Mouse (Mus musculus) embryonic facial prominence, embryonic 11.5 days (tissue): Measurements from ENCODE around the gene Fam234b. TPM values are rescaled to one million over a fixed set of nuclear protein-coding genes. Genes with fewer than 3 reads are reported as not detected.

Source experiments
- ATAC-seq: fragments of 200-750 bp; cut with Nextera tagmentation; replicated peaks from 2 replicates; pipeline ENCODE4 v1.8.0; 2017; ENCODE audit warnings: low read depth; ENCODE audit not compliant: insufficient number of reproducible peaks, low FRiP score, low TSS enrichment
- DNase-seq: peaks from one replicate; pipeline ENCODE4 v3.0.0-alpha.2; 2015; ENCODE audit warnings: low spot score
- H3K27ac ChIP-seq: fragments of 300-500 bp; sonication (generic); replicated peaks from 2 replicates; pipeline ENCODE4 v1.5.1; 2014; ENCODE audit warnings: mild to moderate bottlenecking, low read depth, low read length, control low read depth
- H3K27me3 ChIP-seq: fragments of 300-500 bp; sonication (generic); 2 replicates; pipeline ENCODE4 v1.6.1; 2014; ENCODE audit warnings: mild to moderate bottlenecking, low read length, moderate library complexity, mixed read lengths; ENCODE audit not compliant: control insufficient read depth, insufficient read depth
- H3K36me3 ChIP-seq: fragments of 300-500 bp; sonication (generic); replicated peaks from 2 replicates; pipeline ENCODE4 v1.6.1; 2014; ENCODE audit warnings: low read depth, mild to moderate bottlenecking, low read length, moderate library complexity, mixed read lengths; ENCODE audit not compliant: control insufficient read depth, insufficient read depth
- H3K4me1 ChIP-seq: fragments of 300-500 bp; sonication (generic); 2 replicates; pipeline ENCODE4 v1.6.1; 2014; ENCODE audit warnings: low read length, mixed read lengths; ENCODE audit not compliant: control insufficient read depth, insufficient read depth
- H3K4me2 ChIP-seq: fragments of 300-500 bp; sonication (generic); 2 replicates; pipeline ENCODE4 v1.6.1; 2014; ENCODE audit warnings: low read depth, mild to moderate bottlenecking, control low read depth, low read length, moderate library complexity
- H3K4me3 ChIP-seq: fragments of 300-500 bp; sonication (generic); 2 replicates; pipeline ENCODE4 v1.5.1; 2014; ENCODE audit warnings: low read depth, low read length, control low read depth
- H3K9ac ChIP-seq: fragments of 300-500 bp; sonication (generic); replicated peaks from 2 replicates; pipeline ENCODE4 v1.6.1; 2014; ENCODE audit warnings: mild to moderate bottlenecking, control low read depth, low read length
- H3K9me3 ChIP-seq: fragments of 300-500 bp; sonication (generic); replicated peaks from 2 replicates; pipeline ENCODE4 v1.6.1; 2016; ENCODE audit warnings: mild to moderate bottlenecking, low read length, inconsistent platforms, mixed read lengths; ENCODE audit not compliant: control insufficient read depth
- WGBS: fragments of 180-500 bp; shearing (Covaris S2); extraction: QIAGEN DNeasy Blood & Tissue Kit; methylation state at CpG from one replicate; pipeline ENCODE4 v1.1.7; 2014; 5-methylcytosine and 5-hydroxymethylcytosine counted together
- polyA plus RNA-seq: library from polyadenylated mRNA; unstranded; fragments of >200 nt; fragmentation: Nextera tagmentation; extraction: Ambion mirVana; gene quantifications from 2 replicates; pipeline ENCODE4 v1.2.1, GENCODE M21; 2014

Gene Fam234b
- polyA plus RNA-seq, 1 experiment from 2014 or later = 25.0 TPM

- H3K27ac ChIP-seq = no peak overlapping the region
- H3K36me3 ChIP-seq = no peaks in the 10 kb centered on the region
- WGBS = 70% methylated on average over 4 of the region's 4 CpGs
- H3K9ac ChIP-seq = no peak overlapping the region
- no peak for ATAC-seq
- H3K4me2 ChIP-seq = no peak overlapping the region
- DNase-seq = no peak
- H3K4me3 ChIP-seq = no peak overlapping the region
- H3K27me3 ChIP-seq = no peaks in the 10 kb centered on the region
- H3K4me1 ChIP-seq = no peaks in the 10 kb centered on the region
- no peaks in the 10 kb centered on the region for H3K9me3 ChIP-seq
Observed at GRCm38 (mm10) chr6:135275231-135275630, 77.5 kb downstream of the Fam234b start.

GRCm38 (mm10) chr6:135276474-135277295 is 78.9 kb downstream of the Fam234b start:
- no peaks in the 10 kb centered on the region for H3K36me3 ChIP-seq
- no peak overlapping the region for H3K4me3 ChIP-seq
- no peak overlapping the region for H3K27ac ChIP-seq
- H3K4me2 ChIP-seq = no peak overlapping the region
- no peak for ATAC-seq
- H3K27me3 ChIP-seq = no peaks in the 10 kb centered on the region
- H3K4me1 ChIP-seq = no peaks in the 10 kb centered on the region
- H3K9ac ChIP-seq = no peak overlapping the region
- H3K9me3 ChIP-seq = no peaks in the 10 kb centered on the region
- WGBS = 68% methylated on average over 6 of the region's 6 CpGs
- no peak for DNase-seq

GRCm38 (mm10) chr6:135278302-135278701 is 80.5 kb downstream of the Fam234b start:
- H3K4me1 ChIP-seq = no peaks in the 10 kb centered on the region

GRCm38 (mm10) chr6:135279286-135279685 is 81.5 kb downstream of the Fam234b start:
- Histone ChIP-seq H3K9ac (no peak overlapping the region), H3K4me2 (no peak overlapping the region), H3K9me3 (no peaks in the 10 kb centered on the region), H3K27ac (no peak overlapping the region), H3K4me1 (no peaks in the 10 kb centered on the region), H3K36me3 (no peaks in the 10 kb centered on the region), H3K4me3 (no peak overlapping the region), H3K27me3 (no peaks in the 10 kb centered on the region)
- no peak for ATAC-seq
- DNase-seq = no peak
- 69% methylated on average over 5 of the region's 5 CpGs for WGBS

More at GRCm38 (mm10) chr6:135278302-135278701, 80.5 kb downstream of the Fam234b start:
- DNase-seq = no peak
- no peak overlapping the region for H3K4me2 ChIP-seq
- no peaks in the 10 kb centered on the region for H3K36me3 ChIP-seq
- no peak overlapping the region for H3K27ac ChIP-seq
- no peak for ATAC-seq
- no peaks in the 10 kb centered on the region for H3K9me3 ChIP-seq
- WGBS = 85% methylated on average over 6 of the region's 6 CpGs
- no peak overlapping the region for H3K4me3 ChIP-seq
- H3K9ac ChIP-seq = no peak overlapping the region
- H3K27me3 ChIP-seq = no peaks in the 10 kb centered on the region

GRCm38 (mm10) chr6:135279856-135280255 is 82.1 kb downstream of the Fam234b start:
- Histone ChIP-seq H3K36me3 (no peaks in the 10 kb centered on the region), H3K4me3 (no peak overlapping the region), H3K4me1 (no peaks in the 10 kb centered on the region), H3K4me2 (no peak overlapping the region), H3K27me3 (no peaks in the 10 kb centered on the region), H3K9ac (no peak overlapping the region), H3K27ac (no peak overlapping the region), H3K9me3 (no peaks in the 10 kb centered on the region)
- 58% methylated on average over 10 of the region's 10 CpGs for WGBS
- ATAC-seq (no peak), DNase-seq (no peak)

GRCm38 (mm10) chr6:135292391-135292790 is 94.6 kb downstream of the Fam234b start:
- H3K9me3 ChIP-seq = no peaks in the 10 kb centered on the region
- 68% methylated on average over 4 of the region's 4 CpGs for WGBS
- no peak for ATAC-seq

GRCm38 (mm10) chr6:135294150-135294549 is 96.4 kb downstream of the Fam234b start:
- Histone ChIP-seq H3K36me3 (no peaks in the 10 kb centered on the region), H3K27me3 (no peaks in the 10 kb centered on the region), H3K9me3 (no peaks in the 10 kb centered on the region), H3K4me1 (no peaks in the 10 kb centered on the region; the same call in 1 of the 2 replicates), H3K4me3 (no peak overlapping the region), H3K27ac (no peak overlapping the region), H3K4me2 (no peak overlapping the region), H3K9ac (no peak overlapping the region)
- DNase-seq (no peak), ATAC-seq (no peak)
- WGBS = 88% methylated on average over 6 of the region's 6 CpGs

More at GRCm38 (mm10) chr6:135292391-135292790, 94.6 kb downstream of the Fam234b start:
- no peak overlapping the region for H3K27ac ChIP-seq
- no peak overlapping the region for H3K9ac ChIP-seq
- H3K4me1 ChIP-seq = no peaks in the 10 kb centered on the region; the same call in 1 of the 2 replicates
- no peaks in the 10 kb centered on the region for H3K27me3 ChIP-seq
- no peaks in the 10 kb centered on the region for H3K36me3 ChIP-seq
- no peak overlapping the region for H3K4me3 ChIP-seq
- no peak overlapping the region for H3K4me2 ChIP-seq
- DNase-seq = no peak
